Mouse (Mus musculus): Measurements from ENCODE around the gene Mlkl. TPM values are rescaled to one million over a fixed set of nuclear protein-coding genes. Genes with fewer than 3 reads are reported as not detected.

The Mlkl gene
- polyA plus RNA-seq, 1 experiment from 2014 or later, result 2.8 TPM

DNA sequence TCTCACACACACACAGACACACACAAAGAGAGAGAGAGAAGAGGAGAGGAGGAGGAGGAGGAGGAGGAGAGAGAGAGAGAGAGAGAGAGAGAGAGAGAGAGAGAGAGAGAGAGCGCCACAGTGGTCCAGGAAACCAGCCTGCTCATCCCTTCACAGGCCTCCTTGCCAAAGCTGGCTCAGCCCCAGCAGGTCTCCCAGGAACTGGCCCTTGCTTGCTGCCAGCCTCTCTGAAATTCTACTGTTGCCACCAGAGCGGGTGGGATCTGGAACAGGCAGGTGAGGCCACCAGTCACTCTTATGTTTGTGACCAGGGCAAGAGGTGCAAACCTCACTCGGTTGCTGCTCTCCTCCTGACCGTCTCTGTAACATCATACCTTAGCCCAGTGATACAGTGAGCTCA is 19.5 kb upstream of the Mlkl start:
- peaks cover 11% of the 10 kb centered on the region; the same call in 1 of the 2 replicates for H3K27me3 ChIP-seq (replicated peaks)
- no peaks in the 10 kb centered on the region; the same call in 1 of the 2 replicates for H3K4me1 ChIP-seq

DNA sequence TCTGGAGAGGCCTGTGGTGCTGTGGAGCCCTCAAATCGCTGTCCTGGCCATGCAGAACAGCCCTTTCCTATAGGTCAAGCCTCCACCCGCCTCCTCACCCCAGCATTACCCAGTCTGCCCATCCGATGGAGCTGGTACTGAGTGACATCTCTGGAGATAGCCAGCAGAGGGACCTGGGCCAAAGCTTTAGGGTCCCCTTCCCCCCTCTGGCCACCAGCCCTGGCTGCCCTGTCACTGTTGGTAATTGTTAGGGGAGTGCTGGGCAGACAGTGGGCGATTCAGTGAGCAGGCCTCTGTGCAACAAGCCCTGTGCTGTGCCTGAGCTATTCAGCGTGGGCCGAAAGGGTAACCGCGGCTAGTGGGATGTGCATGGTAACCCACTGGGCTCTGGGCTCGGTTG is 15.5 kb upstream of the Mlkl start:
- Histone ChIP-seq H3K4me1 (no peaks in the 10 kb centered on the region), H3K27ac (replicated peaks) (no peak overlapping the region), H3K4me2 (no peak overlapping the region), H3K9ac (no peak overlapping the region), H3K9me3 (no peaks in the 10 kb centered on the region), H3K36me3 (no peaks in the 10 kb centered on the region), H3K4me3 (no peak overlapping the region), H3K27me3 (replicated peaks) (no peaks in the 10 kb centered on the region)
- no peak for ATAC-seq (ENCODE audit: extremely low read depth, insufficient number of reproducible peaks, low FRiP score, low TSS enrichment)
- WGBS, result 79% methylated on average over 9 of the region's 9 CpGs

More for the DNA sequence above, 19.5 kb upstream of the Mlkl start:
- WGBS, result 85% methylated on average over 4 of the region's 4 CpGs
- ATAC-seq (ENCODE audit: extremely low read depth, insufficient number of reproducible peaks, low FRiP score, low TSS enrichment), result no peak
- no peak overlapping the region for H3K4me2 ChIP-seq
- H3K4me3 ChIP-seq, result no peak overlapping the region
- H3K9ac ChIP-seq, result no peak overlapping the region
- H3K36me3 ChIP-seq, result no peaks in the 10 kb centered on the region
- no peak overlapping the region for H3K27ac ChIP-seq (replicated peaks)
- no peaks in the 10 kb centered on the region for H3K9me3 ChIP-seq

DNA sequence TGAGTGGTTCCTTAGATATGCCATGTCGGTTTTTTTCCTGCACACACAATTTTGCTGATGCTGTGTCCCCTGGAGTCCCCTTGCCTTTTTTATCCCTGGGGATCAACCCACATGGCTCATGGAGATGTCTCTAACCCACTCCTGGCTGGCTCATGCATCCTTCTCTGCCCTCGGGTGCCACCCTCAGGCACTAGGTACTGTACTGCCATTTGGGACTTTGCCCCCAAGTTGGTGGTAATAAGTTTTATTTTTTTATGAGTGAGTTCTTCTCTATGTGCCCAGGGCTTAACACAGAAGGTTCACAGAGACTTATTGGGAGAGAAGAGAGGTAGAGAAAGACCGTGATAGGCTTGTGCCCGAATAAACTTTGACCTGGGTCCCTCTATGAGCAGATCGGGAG is 14.3 kb upstream of the Mlkl start:
- Histone ChIP-seq H3K27ac (replicated peaks) (no peak overlapping the region), H3K27me3 (replicated peaks) (no peaks in the 10 kb centered on the region), H3K4me1 (no peaks in the 10 kb centered on the region), H3K4me3 (no peak overlapping the region), H3K4me2 (no peak overlapping the region), H3K9ac (no peak overlapping the region), H3K36me3 (no peaks in the 10 kb centered on the region), H3K9me3 (no peaks in the 10 kb centered on the region)
- no peak for ATAC-seq (ENCODE audit: extremely low read depth, insufficient number of reproducible peaks, low FRiP score, low TSS enrichment)
- 76% methylated on average over 5 of the region's 5 CpGs for WGBS

DNA sequence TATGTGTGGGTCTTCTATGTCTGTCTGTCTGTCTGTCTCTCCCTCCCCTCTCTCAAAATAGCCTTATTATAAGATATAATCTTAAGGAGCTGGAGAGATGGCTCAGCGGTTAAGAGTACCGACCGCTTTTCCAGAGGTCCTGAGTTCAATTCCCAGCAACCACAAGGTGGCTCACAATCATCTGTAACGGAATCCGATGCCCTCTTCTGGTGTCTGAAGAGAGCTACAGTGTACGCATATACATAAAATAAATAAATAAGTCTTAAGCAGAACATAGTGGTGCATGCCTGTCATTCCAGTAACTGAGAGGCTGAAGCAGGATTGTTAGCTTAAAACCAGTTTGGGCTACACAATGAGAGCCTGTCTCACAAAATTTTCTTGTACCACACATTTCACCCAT is 12.6 kb upstream of the Mlkl start:
- Histone ChIP-seq H3K9me3 (no peaks in the 10 kb centered on the region), H3K4me1 (no peaks in the 10 kb centered on the region), H3K9ac (no peak overlapping the region), H3K27me3 (replicated peaks) (peaks cover 6% of the 10 kb centered on the region; the same call in 1 of the 2 replicates), H3K4me3 (no peak overlapping the region), H3K27ac (replicated peaks) (no peak overlapping the region), H3K36me3 (no peaks in the 10 kb centered on the region), H3K4me2 (no peak overlapping the region)
- 79% methylated on average over 6 of the region's 6 CpGs for whole genome bisulfite sequencing
- ATAC-seq (ENCODE audit: extremely low read depth, insufficient number of reproducible peaks, low FRiP score, low TSS enrichment), result no peak

DNA sequence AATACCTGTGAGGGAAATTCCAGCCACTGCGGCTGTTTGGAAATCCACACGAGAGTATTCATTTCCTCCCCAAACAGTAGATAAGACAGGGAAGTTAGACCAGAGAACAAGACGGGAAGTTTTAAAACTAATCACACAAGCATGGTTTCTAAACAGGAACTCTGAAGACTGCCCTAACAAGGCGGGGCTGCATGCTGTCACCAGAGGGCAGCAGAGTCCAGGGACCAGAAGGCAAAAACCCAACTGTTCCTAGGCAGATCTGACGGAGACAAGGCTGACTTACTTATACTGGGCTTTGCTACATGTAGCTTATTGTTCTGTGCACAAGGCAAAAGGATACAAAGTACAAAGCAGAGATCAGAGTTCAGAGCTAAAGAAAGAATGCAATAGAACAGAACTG is 5.2 kb upstream of the Mlkl start:
- Histone ChIP-seq H3K36me3 (no peaks in the 10 kb centered on the region), H3K27me3 (replicated peaks) (peaks cover 19% of the 10 kb centered on the region; the same call in 1 of the 2 replicates), H3K9me3 (no peaks in the 10 kb centered on the region), H3K9ac (no peak overlapping the region), H3K4me2 (no peak overlapping the region), H3K4me3 (no peak overlapping the region), H3K4me1 (peaks cover 4% of the 10 kb centered on the region), H3K27ac (replicated peaks) (no peak overlapping the region)
- WGBS, result 12% methylated on average over 5 of the region's 5 CpGs
- no peak for ATAC-seq (ENCODE audit: extremely low read depth, insufficient number of reproducible peaks, low FRiP score, low TSS enrichment)

DNA sequence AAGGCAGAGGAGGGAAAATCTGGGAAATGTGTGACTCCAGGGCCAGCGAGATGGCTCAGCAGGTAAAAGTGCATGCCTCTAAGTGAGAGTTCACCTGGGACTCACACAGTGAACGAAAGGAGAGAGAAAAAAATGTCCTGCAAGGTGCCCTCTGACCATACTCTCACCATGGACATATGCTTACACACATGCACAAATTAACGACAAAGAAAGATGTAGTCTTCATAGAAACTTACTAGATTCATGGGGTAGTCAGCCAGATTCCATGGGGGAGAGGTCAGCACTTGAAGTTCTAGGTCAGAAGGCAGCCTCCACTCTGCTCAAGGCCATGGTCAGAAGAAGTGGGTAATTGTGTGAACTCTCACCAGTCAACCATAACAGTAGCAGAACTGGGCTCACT is 2.2 kb upstream of the Mlkl start:
- no peak overlapping the region for H3K9ac ChIP-seq
- 63% methylated on average over 3 of the region's 3 CpGs for WGBS

DNA sequence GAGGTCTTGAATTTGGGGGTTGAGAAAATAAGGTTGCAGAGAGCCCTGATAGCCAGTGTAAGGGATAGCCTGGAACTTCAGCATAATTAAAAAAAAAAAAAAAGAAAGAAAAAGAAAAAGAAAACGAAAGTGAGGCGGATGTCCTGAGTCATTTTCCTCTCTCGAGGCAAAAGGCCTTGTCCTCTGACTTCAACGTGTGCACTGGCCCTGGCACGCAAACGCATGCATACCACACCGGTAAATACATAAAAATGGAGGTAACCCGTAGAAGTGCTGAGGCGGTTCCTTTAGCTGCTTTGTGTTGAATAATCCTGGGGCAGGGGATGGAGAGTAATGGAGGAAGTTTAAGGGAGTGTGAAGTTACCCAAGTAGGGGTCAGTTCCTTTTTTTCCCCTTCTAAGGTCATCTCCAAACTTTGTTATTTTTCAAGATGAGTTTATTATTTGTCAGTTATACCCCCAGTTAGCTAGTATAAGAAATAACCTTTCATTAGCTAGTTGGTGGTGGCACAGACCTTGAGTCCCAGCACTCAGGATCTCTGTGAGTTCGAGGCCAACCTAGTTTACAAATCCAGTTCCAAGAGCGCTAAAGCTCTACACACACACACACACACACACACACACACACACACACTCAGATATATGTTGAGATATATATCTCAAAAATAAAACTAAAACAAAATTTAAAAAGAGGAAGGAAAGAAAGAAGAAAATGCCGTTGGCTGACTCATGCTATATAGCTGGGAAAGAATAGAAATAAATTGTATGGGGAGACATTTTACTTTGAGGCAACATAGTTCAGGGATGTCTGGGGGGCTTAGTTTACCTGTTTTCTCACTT is 612 bp upstream of the Mlkl start:
- Histone ChIP-seq H3K27ac (replicated peaks) (0 out of 2 replicates have a peak overlapping the region, but pooled peaks have one; percentile 10), H3K27me3 (replicated peaks) (peaks cover 24% of the 10 kb centered on the region), H3K36me3 (no peaks in the 10 kb centered on the region), H3K4me2 (peak overlapping the region; percentile 92), H3K9me3 (no peaks in the 10 kb centered on the region), H3K9ac (peak overlapping the region; percentile 77; the same call in 1 of the 2 replicates), H3K4me1 (peaks cover 12% of the 10 kb centered on the region), H3K4me3 (peak overlapping the region; percentile 62)
- WGBS, result 30% methylated on average over 12 of the region's 12 CpGs
- no peak for ATAC-seq (ENCODE audit: extremely low read depth, insufficient number of reproducible peaks, low FRiP score, low TSS enrichment)

More for the DNA sequence above, 2.2 kb upstream of the Mlkl start:
- H3K27me3 ChIP-seq (replicated peaks), result 0 out of 2 replicates have a peak, but pooled peaks cover 19% of the 10 kb centered on the region
- no peaks in the 10 kb centered on the region for H3K36me3 ChIP-seq
- peaks cover 12% of the 10 kb centered on the region for H3K4me1 ChIP-seq
- ATAC-seq (ENCODE audit: extremely low read depth, insufficient number of reproducible peaks, low FRiP score, low TSS enrichment), result no peak
- no peak overlapping the region for H3K4me3 ChIP-seq
- no peak overlapping the region for H3K27ac ChIP-seq (replicated peaks)
- H3K4me2 ChIP-seq, result no peak overlapping the region
- H3K9me3 ChIP-seq, result no peaks in the 10 kb centered on the region

DNA sequence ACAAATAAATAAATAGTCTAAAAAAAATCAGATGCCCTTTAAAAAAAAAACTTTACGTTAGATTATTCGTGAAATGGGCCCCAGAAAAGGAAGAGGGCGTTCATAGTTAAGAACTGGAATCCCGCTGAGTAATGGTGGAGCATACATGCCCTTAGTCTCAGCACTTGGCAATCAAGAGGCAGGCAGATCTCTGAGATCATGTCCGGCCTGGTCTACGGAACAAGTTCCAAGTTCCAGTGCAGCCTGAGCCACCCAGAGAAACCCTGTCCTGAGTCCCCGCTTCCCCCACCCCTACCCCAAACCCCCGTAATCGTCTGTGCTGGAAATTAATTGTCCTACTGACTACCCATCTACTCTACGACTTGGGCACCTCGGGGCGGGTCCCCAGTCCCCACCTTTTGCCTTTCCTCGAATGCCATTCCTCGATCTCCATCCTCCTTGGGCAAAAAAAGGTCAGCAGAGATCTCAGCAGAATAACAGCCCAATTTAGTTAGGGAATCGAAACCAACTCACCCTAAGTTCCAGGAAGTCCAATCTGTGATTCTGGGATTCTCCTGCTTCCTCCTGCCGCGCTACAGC is 577 bp downstream of the Mlkl start:
- Histone ChIP-seq H3K9me3 (no peaks in the 10 kb centered on the region), H3K4me1 (peaks cover 12% of the 10 kb centered on the region), H3K27me3 (replicated peaks) (peaks cover 24% of the 10 kb centered on the region), H3K36me3 (no peaks in the 10 kb centered on the region), H3K4me3 (peak overlapping the region; percentile 62), H3K9ac (peak overlapping the region; percentile 77), H3K4me2 (peak overlapping the region; percentile 92), H3K27ac (replicated peaks) (no peak overlapping the region)
- WGBS, result 24% methylated on average over 17 of the region's 17 CpGs
- ATAC-seq (ENCODE audit: extremely low read depth, insufficient number of reproducible peaks, low FRiP score, low TSS enrichment), result no peak

DNA sequence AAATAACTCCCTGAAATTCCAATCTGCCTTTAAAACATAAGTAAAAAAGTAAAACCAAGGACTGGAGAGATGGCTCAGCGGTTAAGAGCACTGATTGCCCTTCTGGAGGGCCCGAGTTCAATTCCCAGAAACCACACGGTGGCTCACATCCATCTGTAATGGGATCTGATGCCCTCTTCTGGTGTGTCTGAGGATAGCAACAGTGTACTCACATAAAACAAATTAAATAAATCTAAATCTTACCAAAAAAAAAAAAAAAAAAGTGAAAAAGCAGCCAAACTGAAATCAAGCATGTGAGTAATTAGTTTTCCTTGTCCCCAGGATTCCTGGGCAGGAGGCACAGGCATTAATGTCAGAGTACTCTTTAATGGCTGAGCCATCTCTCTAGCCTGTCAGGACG is 1.3 kb downstream of the Mlkl start:
- H3K9ac ChIP-seq, result no peak overlapping the region
- H3K27ac ChIP-seq (replicated peaks), result no peak overlapping the region
- no peaks in the 10 kb centered on the region for H3K9me3 ChIP-seq
- peaks cover 15% of the 10 kb centered on the region for H3K4me1 ChIP-seq
- no peaks in the 10 kb centered on the region for H3K36me3 ChIP-seq
- no peak for ATAC-seq (ENCODE audit: extremely low read depth, insufficient number of reproducible peaks, low FRiP score, low TSS enrichment)
- peak overlapping the region; percentile 92 for H3K4me2 ChIP-seq
- peaks cover 22% of the 10 kb centered on the region for H3K27me3 ChIP-seq (replicated peaks)
- no peak overlapping the region for H3K4me3 ChIP-seq
- 70% methylated on average over 4 of the region's 4 CpGs for WGBS

DNA sequence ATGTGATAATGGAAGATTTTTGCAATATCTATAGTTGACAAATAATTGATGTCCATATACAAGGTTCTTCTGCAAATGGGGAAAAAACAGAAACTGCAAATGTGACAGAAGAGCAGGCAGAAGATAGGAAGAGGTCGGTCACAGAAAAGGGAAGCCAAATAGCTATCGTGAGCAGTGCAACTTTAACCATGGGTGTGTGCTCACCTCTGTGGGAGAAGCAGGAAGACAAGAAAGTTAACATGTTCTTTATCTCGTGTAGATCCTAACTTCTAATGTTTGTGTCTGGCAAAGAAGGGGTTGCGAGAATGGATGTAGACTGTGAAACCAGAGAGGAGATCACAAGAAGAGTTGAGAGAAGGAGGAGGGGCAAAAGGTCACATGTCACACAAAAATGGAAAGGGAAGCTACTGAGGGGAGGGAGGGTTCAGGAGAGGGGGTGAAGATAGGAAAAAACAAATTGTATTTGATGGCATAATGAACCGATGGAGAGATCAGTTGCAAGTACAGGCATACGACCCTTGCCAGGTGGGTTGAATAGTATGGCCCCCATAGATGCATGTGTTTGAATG is 12.7 kb downstream of the Mlkl start:
- ATAC-seq (ENCODE audit: extremely low read depth, insufficient number of reproducible peaks, low FRiP score, low TSS enrichment), result no peak
- no peaks in the 10 kb centered on the region for H3K9me3 ChIP-seq
- 70% methylated on average over 6 of the region's 6 CpGs for WGBS
- H3K9ac ChIP-seq, result no peak overlapping the region
- H3K27ac ChIP-seq (replicated peaks), result no peak overlapping the region
- no peaks in the 10 kb centered on the region for H3K4me1 ChIP-seq
- no peaks in the 10 kb centered on the region; the same call in 1 of the 2 replicates for H3K27me3 ChIP-seq (replicated peaks)
- H3K36me3 ChIP-seq, result peaks cover 3% of the 10 kb centered on the region; the same call in 1 of the 2 replicates
- no peak overlapping the region for H3K4me3 ChIP-seq
- no peak overlapping the region for H3K4me2 ChIP-seq

DNA sequence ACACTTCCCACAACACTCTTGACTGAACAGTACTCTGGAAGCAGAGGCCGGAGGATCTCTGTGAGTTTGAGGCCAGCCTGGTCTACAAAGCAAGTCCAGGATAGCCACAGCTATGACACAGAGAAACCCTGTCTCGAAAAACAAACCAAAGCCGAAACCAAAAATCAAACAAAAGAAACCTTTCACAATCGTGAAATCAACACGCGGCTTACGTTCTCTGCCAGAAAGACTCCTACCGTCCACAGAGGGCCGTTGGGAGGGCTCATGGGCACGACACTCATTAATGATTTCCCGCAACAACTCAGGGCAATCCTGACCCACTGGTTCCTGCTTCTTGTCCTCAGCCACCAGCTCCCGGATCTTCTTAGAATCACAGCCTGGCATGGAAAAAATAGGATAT is 23.2 kb downstream of the Mlkl start:
- no peak overlapping the region for H3K4me2 ChIP-seq
- no peaks in the 10 kb centered on the region for H3K36me3 ChIP-seq
- H3K4me1 ChIP-seq, result no peaks in the 10 kb centered on the region
- H3K27me3 ChIP-seq (replicated peaks), result peaks cover 10% of the 10 kb centered on the region; the same call in 1 of the 2 replicates
- no peaks in the 10 kb centered on the region for H3K9me3 ChIP-seq
- H3K9ac ChIP-seq, result no peak overlapping the region
- H3K27ac ChIP-seq (replicated peaks), result no peak overlapping the region
- H3K4me3 ChIP-seq, result no peak overlapping the region
- no peak for ATAC-seq (ENCODE audit: extremely low read depth, insufficient number of reproducible peaks, low FRiP score, low TSS enrichment)
- WGBS, result 83% methylated on average over 12 of the region's 12 CpGs

Data from heart, embryonic 13.5 days (tissue).